Mouse (Mus musculus) E14TG2a.4 (cell line): ENCODE measurements around the gene Flad1.

Source experiments
- CTCF ChIP-seq: conservative IDR thresholded peaks from 2 replicates; pipeline ENCODE4 v1.5.1; 2014; ENCODE audit warnings: low read length
- NANOG ChIP-seq: IDR thresholded peaks from 2 replicates; pipeline ENCODE4 v1.6.1; 2014; ENCODE audit warnings: borderline replicate concordance, low read length, mixed read lengths
- POU5F1 ChIP-seq: IDR thresholded peaks from 2 replicates; pipeline ENCODE4 v1.6.1; 2014; ENCODE audit warnings: low read length, borderline replicate concordance

DNA sequence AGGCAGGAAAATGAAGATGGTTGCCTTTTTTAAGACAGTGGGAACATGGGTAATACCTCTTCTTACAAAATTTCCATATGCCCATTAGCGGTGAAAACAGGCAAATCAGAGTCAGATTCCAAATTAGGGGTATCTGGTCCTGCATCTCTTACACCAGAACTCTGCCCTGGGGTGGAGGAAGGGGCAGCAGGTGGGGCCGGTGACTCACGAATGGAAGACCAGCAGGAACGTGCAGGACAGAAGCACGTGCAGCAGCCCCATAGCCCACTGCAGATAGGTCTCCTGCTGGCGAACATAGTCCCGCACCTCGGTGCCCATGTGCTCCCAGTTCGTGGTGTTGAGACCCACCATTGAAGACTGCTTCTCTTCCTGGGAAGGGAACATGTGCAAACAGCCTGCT, 55.6 kb downstream of the Flad1 start:
- TF ChIP-seq CTCF (no peak), POU5F1 (no peak), NANOG (no peak)
